9 mouse cellular contexts compared by ENCODE assay signal in the genomic region with DNA sequence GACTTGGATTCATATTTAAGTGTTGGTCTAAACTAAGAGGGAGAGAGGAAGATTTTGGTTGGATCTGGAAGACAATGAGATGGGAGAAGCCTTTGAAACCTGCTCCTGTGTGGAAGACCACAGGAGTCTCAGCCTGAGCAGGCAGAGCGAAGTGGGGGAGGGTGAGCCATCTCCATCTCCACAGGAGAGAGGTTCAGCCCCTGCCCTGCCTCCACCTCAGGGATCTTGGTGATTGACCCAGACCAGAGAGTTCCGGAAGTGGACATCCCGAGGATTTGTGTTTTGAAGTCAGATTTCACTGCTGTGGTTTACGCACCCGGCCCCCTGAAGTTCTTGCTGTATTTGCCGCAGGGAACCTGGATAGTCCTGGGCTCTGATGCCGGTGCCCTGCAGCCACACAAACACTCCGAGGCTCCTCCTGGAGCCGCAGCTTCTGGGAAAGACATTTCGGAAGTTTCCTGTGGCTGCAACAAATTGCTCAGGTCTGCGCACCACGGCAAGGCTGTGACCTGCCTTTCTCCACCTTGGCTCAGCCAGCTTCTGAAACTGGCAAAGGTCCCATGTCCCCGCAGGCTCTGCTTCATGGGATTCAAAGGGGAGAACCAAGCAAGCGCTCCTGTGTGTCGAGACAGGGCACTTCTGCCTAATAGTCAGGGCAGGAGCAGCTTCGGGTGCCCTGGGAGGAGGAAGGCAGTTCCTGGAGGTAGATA.
DNase-seq lines count a peak whose midpoint lies in the region; ATAC-seq lines count a peak whose summit lies in the region.
"Had no signal": no experiment of that assay in that cellular context is flagged by ENCODE, and none has a peak within 500 bp of the region (broad histone marks: within the 10 kb centered on the region; RNA-seq: fewer than 3 reads in every experiment).

No protein-coding gene starts in this region.

- intact Hi-C loops in gastrocnemius, postnatal 14 days (cut with DNase I; ENCODE audit: low total_unique reads): no loop called here

- H3K27me3 ChIP-seq in heart, embryonic 11.5 days (ENCODE audit: control insufficient read depth, insufficient read depth, low read length): no peaks in the 10 kb centered on the region
- no peaks in the 10 kb centered on the region for H3K27me3 ChIP-seq in kidney, embryonic 15.5 days
- H3K27me3 ChIP-seq in neural tube, embryonic 11.5 days (ENCODE audit: control insufficient read depth, insufficient read depth, low read length): no peaks in the 10 kb centered on the region

- H3K4me1 ChIP-seq in heart, embryonic 11.5 days (ENCODE audit: control insufficient read depth, insufficient read depth, low read length): peaks cover 18% of the 10 kb centered on the region; the same call in 1 of the 2 replicates
- peaks cover 55% of the 10 kb centered on the region for H3K4me1 ChIP-seq in kidney, embryonic 15.5 days
- H3K4me1 ChIP-seq in neural tube, embryonic 11.5 days (ENCODE audit: control insufficient read depth, insufficient read depth, low read length): peaks cover 14% of the 10 kb centered on the region

- H3K4me3 ChIP-seq in heart, embryonic 11.5 days (ENCODE audit: low read depth, low read length): peak overlapping the region; percentile 34
- peak overlapping the region; percentile 27 for H3K4me3 ChIP-seq in kidney, embryonic 15.5 days (replicated peaks)
- no peak overlapping the region for H3K4me3 ChIP-seq in neural tube, embryonic 11.5 days (ENCODE audit: low read depth, low read length)

- H3K4me2 ChIP-seq in heart, embryonic 11.5 days: peak overlapping the region; percentile 69
- H3K4me2 ChIP-seq in kidney, embryonic 15.5 days: peak overlapping the region; percentile 60
- H3K4me2 ChIP-seq in neural tube, embryonic 11.5 days (ENCODE audit: low read depth): peak overlapping the region; percentile 27

- H3K36me3 ChIP-seq in heart, embryonic 11.5 days (ENCODE audit: control insufficient read depth, insufficient read depth, low read length): no peaks in the 10 kb centered on the region
- no peaks in the 10 kb centered on the region for H3K36me3 ChIP-seq in kidney, embryonic 15.5 days
- H3K36me3 ChIP-seq in neural tube, embryonic 11.5 days (ENCODE audit: control insufficient read depth, insufficient read depth, low read length): no peaks in the 10 kb centered on the region

- no peak overlapping the region for H3K27ac ChIP-seq in heart, embryonic 11.5 days (ENCODE audit: low read depth, low read length)
- H3K27ac ChIP-seq in kidney, embryonic 15.5 days: peak overlapping the region; percentile 79
- no peak overlapping the region for H3K27ac ChIP-seq in neural tube, embryonic 11.5 days (ENCODE audit: low read depth, low read length)
- H3K27ac ChIP-seq: macrophage had no signal

- no peak for ATAC-seq in heart, embryonic 11.5 days (replicated peaks; ENCODE audit: insufficient number of reproducible peaks, low FRiP score, low TSS enrichment)
- peak; percentile 50; the same call in 1 of the 2 replicates for ATAC-seq in kidney, embryonic 15.5 days (replicated peaks; ENCODE audit: low FRiP score)
- no peak for ATAC-seq in neural tube, embryonic 11.5 days (ENCODE audit: insufficient read depth, low FRiP score, low TSS enrichment)

- H3K9ac ChIP-seq in heart, embryonic 11.5 days (ENCODE audit: low read depth, low read length): peak overlapping the region; percentile 60
- H3K9ac ChIP-seq in kidney, embryonic 15.5 days: peak overlapping the region; percentile 32; the same call in 1 of the 2 replicates
- H3K9ac ChIP-seq in neural tube, embryonic 11.5 days (ENCODE audit: low read length): no peak overlapping the region

- H3K9me3 ChIP-seq in heart, embryonic 11.5 days (replicated peaks; ENCODE audit: control insufficient read depth, low read length): no peaks in the 10 kb centered on the region
- no peaks in the 10 kb centered on the region for H3K9me3 ChIP-seq in kidney, embryonic 15.5 days (replicated peaks)
- H3K9me3 ChIP-seq in neural tube, embryonic 11.5 days (ENCODE audit: control insufficient read depth, low read length): no peaks in the 10 kb centered on the region

- WGBS in heart, embryonic 11.5 days (ENCODE audit: insufficient replicate concordance): 5% methylated on average over 16 of the region's 16 CpGs
- 6% methylated on average over 16 of the region's 16 CpGs for WGBS in kidney, embryonic 15.5 days
- WGBS in neural tube, embryonic 11.5 days: 8% methylated on average over 16 of the region's 16 CpGs

- DNase-seq in ZHBTc4 (ENCODE audit: low read depth, low spot score): peak; percentile 63
- DNase-seq in cerebellum, adult 8-10 months: peak; percentile 14
- peak; percentile 41 for DNase-seq in neural tube, embryonic 11.5 days (ENCODE audit: low spot score)
- no peak for DNase-seq in adrenal gland, postnatal 10 days
- no peak for DNase-seq in gastrocnemius, postnatal 14 days
- DNase-seq in ovary, postnatal 10 days (ENCODE audit: low spot score): no peak

Comparison
In these comparisons a context has a peak if more than half of its experiments do, and no peak if none do; other contexts are left out.
1. DNase-seq: peak in ZHBTc4 (single experiment), cerebellum, adult 8-10 months (single experiment) and neural tube, embryonic 11.5 days (single experiment); none in adrenal gland, postnatal 10 days (single experiment), gastrocnemius, postnatal 14 days (single experiment) and ovary, postnatal 10 days (single experiment).
2. Peak in every context shown above with its lines, with median percentiles within 50 percentile points of each other: H3K4me2 ChIP-seq.